Mouse (Mus musculus): Measurements from ENCODE around the gene Wnt5b. TPM values are rescaled to one million over a fixed set of nuclear protein-coding genes. Genes with fewer than 3 reads are reported as not detected.

Gene Wnt5b
- polyA plus RNA-seq, 1 experiment = not detected

DNA sequence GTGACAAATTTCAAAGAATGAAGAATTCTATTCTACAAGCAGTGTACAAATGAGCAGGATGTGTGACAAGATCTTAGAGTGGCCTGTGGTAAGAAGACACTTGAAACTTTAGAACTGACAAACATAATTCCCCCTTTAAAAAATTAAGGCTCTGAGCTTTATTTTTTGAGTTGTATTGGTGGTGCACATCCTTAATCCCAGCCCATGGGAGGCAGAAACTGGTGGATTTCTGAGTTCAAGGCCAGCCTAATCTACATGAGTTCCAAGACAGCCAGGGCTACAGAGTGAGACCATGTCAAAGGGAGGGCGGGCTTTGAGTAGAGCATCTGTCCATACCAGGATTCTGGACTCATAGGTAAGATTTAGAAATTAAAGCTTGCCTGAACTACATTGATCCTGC is 157.3 kb downstream of the Wnt5b start:
- H3K27ac ChIP-seq (ENCODE audit: insufficient read depth, low read depth, low read length) = no peak overlapping the region
- 76% methylated on average over 1 of the region's 1 CpGs for WGBS
- H3K4me3 ChIP-seq (ENCODE audit: insufficient read depth, low read depth, low read length) = no peak overlapping the region
- no peak for TF ChIP-seq POLR2A (IDR thresholded peaks at IDR 0.05; ENCODE audit: insufficient read depth, low read depth, low read length)
- no peak for TF ChIP-seq CTCF (IDR thresholded peaks at IDR 0.05; ENCODE audit: insufficient read depth, low read depth, low read length)
- no peaks in the 10 kb centered on the region for H3K4me1 ChIP-seq (ENCODE audit: control insufficient read depth, insufficient read depth, low read length)

- TF ChIP-seq POLR2A (IDR thresholded peaks at IDR 0.05; ENCODE audit: insufficient read depth, low read depth, low read length) (no peak), CTCF (IDR thresholded peaks at IDR 0.05; ENCODE audit: insufficient read depth, low read depth, low read length) (no peak)
- no peaks in the 10 kb centered on the region for H3K4me1 ChIP-seq (ENCODE audit: control insufficient read depth, insufficient read depth, low read length)
- no peak overlapping the region for H3K4me3 ChIP-seq (ENCODE audit: insufficient read depth, low read depth, low read length)
- H3K27ac ChIP-seq (ENCODE audit: insufficient read depth, low read depth, low read length) = no peak overlapping the region
- 77% methylated on average over 4 of the region's 4 CpGs for WGBS
Measured at GRCm38 (mm10) chr6:119386421-119386820, 157.7 kb downstream of the Wnt5b start.

GRCm38 (mm10) chr6:119385668-119386067 is 158.5 kb downstream of the Wnt5b start:
- TF ChIP-seq POLR2A (IDR thresholded peaks at IDR 0.05; ENCODE audit: insufficient read depth, low read depth, low read length) = no peak
- TF ChIP-seq CTCF (IDR thresholded peaks at IDR 0.05; ENCODE audit: insufficient read depth, low read depth, low read length) = no peak
- Histone ChIP-seq H3K27ac (ENCODE audit: insufficient read depth, low read depth, low read length) (no peak overlapping the region), H3K4me1 (ENCODE audit: control insufficient read depth, insufficient read depth, low read length) (no peaks in the 10 kb centered on the region), H3K4me3 (ENCODE audit: insufficient read depth, low read depth, low read length) (no peak overlapping the region)
- WGBS = 96% methylated on average over 1 of the region's 1 CpGs

Other genes with a start within 250 kb of the Wnt5b start
- gene Lrtm2, start 213.6 kb downstream of the Wnt5b start, polyA plus RNA-seq (2012; ENCODE audit: insufficient read depth, insufficient read length, low replicate concordance, missing spikeins) = not detected in 2 replicates
- not detected in 2 replicates for gene Adipor2, start 126.6 kb downstream of the Wnt5b start, polyA plus RNA-seq (2012; ENCODE audit: insufficient read depth, insufficient read length, low replicate concordance, missing spikeins)
- gene Fbxl14, start 64.7 kb downstream of the Wnt5b start, polyA plus RNA-seq (2012; ENCODE audit: insufficient read depth, insufficient read length, low replicate concordance, missing spikeins) = not detected in 2 replicates